Mouse (Mus musculus) left cerebral cortex, postnatal 25 days (tissue): ENCODE data around the gene Tbx1. TPM values are rescaled to one million over a fixed set of nuclear protein-coding genes. Genes with fewer than 3 reads are reported as not detected.

Source experiments
- DNase-seq, 2 experiments: peaks; one replicate each; pipeline ENCODE4 v3.0.0; 2022; ENCODE audit warnings: low spot score in 2 of 2, mixed read lengths in 1 of 2
- intact Hi-C: fragments of 180-260 bp; cut with DNase I; formaldehyde crosslinking; loops from one replicate; pipeline ENCODE4 v1.15.1; 2025
- total RNA-seq, 2 experiments: library from RNA; stranded (reverse); gene quantifications; 2 replicates each; pipeline ENCODE4 v1.2.3; 2021

Tbx1 gene
- total RNA-seq, 2 experiments from 2014 or later: 0.96 to 1.5 TPM

GRCm38 (mm10) chr16:18623751-18624540 lies 33.5 kb upstream of the Tbx1 start:
- intact Hi-C loops: loop anchor here (10.0 kb wide), 1 partner anchor 389 kb away; the partner anchor contains the start of gene Zdhhc8
- DNase-seq: no peak

- peak in 1 of 2 experiments; percentile 25 for DNase-seq
- intact Hi-C loops: loop anchor here (10.0 kb wide), 1 partner anchor 388 kb away; the partner anchor contains the start of gene Zdhhc8
Measured at GRCm38 (mm10) chr16:18622916-18623750, 32.7 kb upstream of the Tbx1 start.

- intact Hi-C loops: loop anchor here (10.0 kb wide), 1 partner anchor 387 kb away; the partner anchor contains the start of gene Zdhhc8
- DNase-seq: no peak
Measured at GRCm38 (mm10) chr16:18622019-18622418, 31.5 kb upstream of the Tbx1 start, which contains the start of gene Gp1bb. Gene Gp1bb (minus strand): TSS chr16:18622403.

- intact Hi-C loops: loop anchor here (10.0 kb wide), 1 partner anchor 387 kb away; the partner anchor contains the start of gene Zdhhc8
Measured at GRCm38 (mm10) chr16:18621362-18622001, 31.0 kb upstream of the Tbx1 start.

GRCm38 (mm10) chr16:18620601-18621361 lies 30.3 kb upstream of the Tbx1 start:
- intact Hi-C loops: loop anchor here (10.0 kb wide), 1 partner anchor 386 kb away; the partner anchor contains the start of gene Zdhhc8
- DNase-seq: peak; percentile 63 to 67

More at GRCm38 (mm10) chr16:18621362-18622001, 31.0 kb upstream of the Tbx1 start:
- peak; percentile 63 to 65 for DNase-seq

- intact Hi-C loops: loop anchor here (10.0 kb wide), 1 partner anchor 385 kb away; the partner anchor contains the start of gene Zdhhc8
- DNase-seq: peak in 1 of 2 experiments; percentile 30
Measured at GRCm38 (mm10) chr16:18620201-18620600, 29.7 kb upstream of the Tbx1 start.

GRCm38 (mm10) chr16:18619110-18619509 lies 28.6 kb upstream of the Tbx1 start:
- intact Hi-C loops: loop anchor here (2.0 to 10.0 kb wide), 2 partner anchors 274 to 334 kb away; partner anchors contain the start of gene Dgcr8
- no peak for DNase-seq

GRCm38 (mm10) chr16:18618297-18618696 lies 27.8 kb upstream of the Tbx1 start:
- peak in 1 of 2 experiments; percentile 5 for DNase-seq
- intact Hi-C loops: loop anchor here (2.0 to 10.0 kb wide), 2 partner anchors 273 to 333 kb away; partner anchors contain the start of gene Dgcr8

GRCm38 (mm10) chr16:18617370-18618065 lies 27.0 kb upstream of the Tbx1 start:
- DNase-seq: peak; percentile 86 to 92
- intact Hi-C loops: loop anchor here (1.0 to 10.0 kb wide), 3 partner anchors 174 to 333 kb away; partner anchors contain the start of gene Dgcr8

GRCm38 (mm10) chr16:18613301-18613700 lies 22.8 kb upstream of the Tbx1 start:
- intact Hi-C loops: loop anchor here (10.0 kb wide), 1 partner anchor 328 kb away; the partner anchor contains the start of gene Dgcr8
- DNase-seq: no peak

- intact Hi-C loops: loop anchor here (10.0 kb wide), 1 partner anchor 327 kb away; the partner anchor contains the start of gene Dgcr8
- DNase-seq: no peak
Measured at GRCm38 (mm10) chr16:18611752-18612151, 21.3 kb upstream of the Tbx1 start.

- DNase-seq: no peak
- intact Hi-C loops: no loop called here
Measured at GRCm38 (mm10) chr16:18609099-18609498, 18.6 kb upstream of the Tbx1 start.

GRCm38 (mm10) chr16:18608226-18608625 lies 17.8 kb upstream of the Tbx1 start:
- intact Hi-C loops: no loop called here
- no peak for DNase-seq

- DNase-seq: no peak
- intact Hi-C loops: no loop called here
Measured at GRCm38 (mm10) chr16:18605705-18606104, 15.2 kb upstream of the Tbx1 start.

- DNase-seq: no peak
- intact Hi-C loops: no loop called here
Measured at GRCm38 (mm10) chr16:18604267-18604701, 13.8 kb upstream of the Tbx1 start.

- intact Hi-C loops: no loop called here
- DNase-seq: no peak
Measured at GRCm38 (mm10) chr16:18601447-18601846, 11.0 kb upstream of the Tbx1 start.

- DNase-seq: no peak
- intact Hi-C loops: no loop called here
Measured at GRCm38 (mm10) chr16:18598006-18598405, 7.5 kb upstream of the Tbx1 start.

- intact Hi-C loops: no loop called here
- DNase-seq: no peak
Measured at GRCm38 (mm10) chr16:18596255-18596654, 5.8 kb upstream of the Tbx1 start.
